Mouse (Mus musculus): Measurements from ENCODE around the gene Styxl1.

DNA sequence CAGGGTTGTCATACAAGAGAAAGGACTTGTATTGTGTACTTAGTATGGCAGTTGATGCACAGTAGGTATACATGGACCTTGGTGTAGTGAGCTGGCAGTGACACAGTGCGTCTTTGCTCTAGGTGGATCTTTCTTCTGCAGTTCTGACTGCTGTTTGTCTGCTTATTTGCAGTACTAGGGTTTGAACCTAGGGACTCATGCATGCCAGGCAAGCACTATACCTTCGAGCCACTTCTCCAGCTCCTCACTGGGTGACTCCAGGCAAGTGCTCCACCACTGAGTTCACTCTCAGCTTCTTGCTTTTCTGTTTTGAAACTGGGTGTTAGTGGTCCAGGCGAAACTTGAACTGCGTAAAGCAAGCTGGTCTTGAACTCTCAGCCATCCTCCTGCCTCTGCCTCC, 76.6 kb downstream of the Styxl1 start:
- TF ChIP-seq CTCF (IDR thresholded peaks at IDR 0.05; ENCODE audit: control insufficient read depth, insufficient read depth, insufficient replicate concordance, low read depth, low read length), result no peak
- TF ChIP-seq POLR2A (IDR thresholded peaks at IDR 0.05; ENCODE audit: control insufficient read depth, low read depth, low read length), result no peak

Data from testis, adult 2 months (tissue).